Mouse (Mus musculus) adrenal gland, postnatal 36 days (tissue): ENCODE measurements around the gene Emx1. TPM values are rescaled to one million over a fixed set of nuclear protein-coding genes. Genes with fewer than 3 reads are reported as not detected.

Experiments used
- DNase-seq, 2 experiments: peaks; one replicate each; pipeline ENCODE4 v3.0.0; 2021; ENCODE audit warnings: mixed read lengths in 1 of 2
- total RNA-seq, 2 experiments: library from RNA; stranded (reverse); gene quantifications; 2 replicates each; pipeline ENCODE4 v1.2.3; 2021

Gene Emx1
- total RNA-seq, 2 experiments from 2014 or later: not detected

- no peak for DNase-seq
Measured at GRCm38 (mm10) chr6:85189361-85189760, 2.1 kb downstream of the Emx1 start.

- DNase-seq: peak; percentile 15 to 23
Measured at GRCm38 (mm10) chr6:85189911-85190591, 2.8 kb downstream of the Emx1 start.

GRCm38 (mm10) chr6:85190671-85191070 lies 3.4 kb downstream of the Emx1 start:
- DNase-seq: no peak

GRCm38 (mm10) chr6:85191751-85192440 lies 4.7 kb downstream of the Emx1 start:
- no peak for DNase-seq

GRCm38 (mm10) chr6:85193381-85194318 lies 6.4 kb downstream of the Emx1 start:
- DNase-seq: no peak

- no peak for DNase-seq
Measured at GRCm38 (mm10) chr6:85197951-85198350, 10.7 kb downstream of the Emx1 start.

GRCm38 (mm10) chr6:85206182-85206938 lies 19.1 kb downstream of the Emx1 start:
- no peak for DNase-seq

- DNase-seq: no peak
Measured at GRCm38 (mm10) chr6:85206939-85207285, 19.7 kb downstream of the Emx1 start.

- no peak for DNase-seq
Measured at GRCm38 (mm10) chr6:85207345-85207744, 20.1 kb downstream of the Emx1 start.

GRCm38 (mm10) chr6:85209226-85209967 lies 22.2 kb downstream of the Emx1 start:
- DNase-seq: peak; percentile 63 to 68

GRCm38 (mm10) chr6:85210686-85211085 lies 23.4 kb downstream of the Emx1 start:
- no peak for DNase-seq

GRCm38 (mm10) chr6:85218251-85218650 lies 31.0 kb downstream of the Emx1 start:
- no peak for DNase-seq

GRCm38 (mm10) chr6:85218684-85219445 lies 31.6 kb downstream of the Emx1 start:
- DNase-seq: peak; percentile 20 to 44

GRCm38 (mm10) chr6:85219706-85220105 lies 32.5 kb downstream of the Emx1 start:
- DNase-seq: no peak

GRCm38 (mm10) chr6:85220917-85221316 lies 33.7 kb downstream of the Emx1 start:
- DNase-seq: no peak

- DNase-seq: no peak
Measured at GRCm38 (mm10) chr6:85222551-85222950, 35.3 kb downstream of the Emx1 start.

- peak in 1 of 2 experiments; percentile 17 for DNase-seq
Measured at GRCm38 (mm10) chr6:85223498-85224150, 36.4 kb downstream of the Emx1 start.

- DNase-seq: peak in 1 of 2 experiments; percentile 54
Measured at GRCm38 (mm10) chr6:85224442-85224891, 37.2 kb downstream of the Emx1 start.

- no peak for DNase-seq
Measured at GRCm38 (mm10) chr6:85226570-85226969, 39.3 kb downstream of the Emx1 start.

- DNase-seq: no peak
Measured at GRCm38 (mm10) chr6:85227520-85227919, 40.3 kb downstream of the Emx1 start.
